Mouse (Mus musculus) frontal cortex, adult (tissue): ENCODE measurements around the gene Elovl6.

Source experiments
- ATAC-seq: cut with Nextera tagmentation; 2 replicates; pipeline ENCODE4 v1.9.2; 2017; ENCODE audit warnings: mild to moderate bottlenecking, moderate library complexity, mixed read lengths; ENCODE audit not compliant: low TSS enrichment

Elovl6 gene

DNA sequence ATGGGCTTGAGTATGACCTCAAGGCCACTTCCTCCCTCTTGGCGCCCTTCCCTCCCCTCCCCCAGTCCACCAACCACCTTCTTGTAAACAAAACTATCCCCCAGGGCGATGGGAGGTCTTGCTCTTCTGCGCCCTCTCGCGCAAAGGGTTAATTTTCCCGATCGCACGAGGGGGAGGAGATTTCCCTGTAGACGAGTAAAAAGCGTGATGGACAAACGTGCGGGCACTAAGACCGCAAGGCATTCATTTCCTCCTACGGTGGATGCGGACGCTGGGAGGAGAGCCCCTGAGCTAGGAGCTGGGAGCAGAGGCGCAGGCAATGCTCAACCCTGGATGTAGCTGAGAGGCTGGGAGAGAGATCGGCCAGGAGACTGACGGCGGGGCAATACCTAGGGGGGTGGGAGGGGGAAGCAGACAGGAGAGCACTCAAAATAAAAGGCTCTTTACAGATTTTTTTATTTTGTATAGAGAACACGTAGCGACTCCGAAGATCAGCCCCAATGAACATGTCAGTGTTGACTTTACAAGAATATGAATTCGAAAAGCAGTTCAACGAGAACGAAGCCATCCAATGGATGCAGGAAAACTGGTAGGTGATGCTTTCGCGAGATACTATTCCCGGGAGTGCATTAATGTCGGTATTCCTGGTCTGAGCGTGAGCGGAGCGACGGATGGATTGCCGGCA is at the start of gene Elovl6:
Gene Elovl6, plus strand, starts transcription at position 176 of the 685 bp plus-strand sequence.
- ATAC-seq = peak; percentile 70

DNA sequence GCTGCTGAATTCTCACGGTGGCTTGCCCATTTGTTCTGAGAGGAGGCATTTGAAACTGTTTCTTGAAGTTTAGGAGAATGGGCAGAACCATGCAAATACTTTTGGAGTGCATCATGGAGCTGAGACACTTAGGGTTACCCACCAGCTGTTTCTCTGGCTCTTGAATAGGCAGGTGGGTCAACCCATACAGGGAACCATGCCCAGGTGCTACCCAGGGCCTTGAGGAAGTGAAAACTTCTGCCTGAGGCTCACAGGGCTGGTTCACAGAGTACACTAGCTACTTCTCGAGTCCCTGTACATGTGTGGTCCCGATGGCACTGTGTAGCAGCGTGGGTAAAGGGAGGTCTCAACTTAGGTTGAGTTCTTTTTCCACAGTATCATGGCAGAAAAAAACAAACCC is 43.4 kb upstream of the Elovl6 start:
- no peak for ATAC-seq

DNA sequence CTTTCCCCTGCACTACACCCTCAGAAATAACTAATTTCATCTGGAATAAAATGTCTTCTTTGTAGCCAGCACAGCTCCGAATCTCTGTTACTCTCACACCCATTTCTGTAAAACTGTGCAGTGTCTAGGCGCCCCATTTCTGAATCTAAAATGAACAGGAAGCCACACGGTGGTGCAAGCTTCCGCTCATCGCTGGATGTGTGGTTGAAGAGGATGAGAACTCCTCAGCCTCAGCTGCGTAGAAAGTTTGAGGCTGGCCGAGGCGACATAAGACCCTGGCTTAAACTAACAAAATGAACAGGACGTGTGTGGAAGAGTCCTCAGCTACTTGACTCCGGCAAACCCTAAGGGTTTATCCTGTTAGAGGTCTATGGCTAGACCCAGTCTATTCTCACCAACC is 38.0 kb upstream of the Elovl6 start:
- ATAC-seq = no peak

DNA sequence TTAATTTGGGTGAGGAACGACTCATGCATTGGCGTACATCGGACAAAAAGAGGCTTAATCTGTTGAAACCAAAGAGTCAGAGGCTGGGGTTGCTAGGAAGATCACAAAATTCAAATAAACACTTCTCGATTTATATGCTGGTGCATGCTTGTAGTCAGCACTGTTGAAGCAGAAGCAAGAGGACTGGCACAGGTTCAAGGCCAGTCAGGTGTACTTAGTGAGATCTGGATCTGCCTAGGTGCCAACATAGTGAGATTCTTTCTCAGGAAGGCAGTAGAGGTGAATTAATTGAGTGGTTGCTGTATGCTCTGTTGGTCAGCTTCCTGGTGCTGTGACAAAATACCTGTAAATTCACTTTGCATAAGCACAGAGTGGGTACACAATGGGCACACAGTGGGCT is 37.4 kb upstream of the Elovl6 start:
- ATAC-seq = no peak

DNA sequence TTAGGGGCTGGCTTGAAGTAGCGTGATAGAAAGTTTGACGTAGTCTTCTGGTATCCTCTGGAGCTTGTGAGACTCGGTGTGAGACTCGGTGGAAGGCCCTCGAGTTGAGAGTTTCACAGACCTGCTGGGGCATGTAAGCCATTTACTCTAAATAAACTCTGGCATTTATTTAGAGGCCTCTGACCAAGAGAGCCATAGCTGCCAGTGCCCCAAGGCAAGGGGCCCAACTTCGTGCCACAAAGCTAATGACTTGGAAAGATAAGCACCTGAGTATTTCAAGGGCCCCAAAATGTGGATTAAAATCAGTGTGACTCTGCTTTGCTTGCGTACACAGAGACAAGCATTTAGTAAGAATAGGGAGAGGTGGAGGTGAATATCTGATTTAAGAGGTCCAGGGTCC is 28.4 kb upstream of the Elovl6 start:
- ATAC-seq = no peak

DNA sequence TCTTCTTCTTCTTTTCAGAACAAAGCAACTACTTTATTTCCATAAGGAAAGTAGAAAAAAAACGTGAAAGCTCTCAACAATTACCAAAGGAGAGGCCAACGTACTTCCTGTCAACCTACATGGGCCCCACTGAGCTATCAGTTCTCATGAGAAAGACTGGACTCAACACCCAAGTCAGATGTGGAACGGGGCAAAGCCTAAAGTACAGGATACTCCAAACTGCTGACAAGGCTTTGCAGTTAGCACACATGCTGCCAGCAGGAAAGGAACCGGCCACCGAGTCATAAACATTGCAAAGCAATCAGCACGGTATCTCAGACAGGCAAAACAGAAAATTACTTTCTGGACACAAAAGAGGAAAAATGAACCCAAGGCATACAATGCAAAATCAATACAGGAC is 27.2 kb upstream of the Elovl6 start:
- ATAC-seq = no peak

DNA sequence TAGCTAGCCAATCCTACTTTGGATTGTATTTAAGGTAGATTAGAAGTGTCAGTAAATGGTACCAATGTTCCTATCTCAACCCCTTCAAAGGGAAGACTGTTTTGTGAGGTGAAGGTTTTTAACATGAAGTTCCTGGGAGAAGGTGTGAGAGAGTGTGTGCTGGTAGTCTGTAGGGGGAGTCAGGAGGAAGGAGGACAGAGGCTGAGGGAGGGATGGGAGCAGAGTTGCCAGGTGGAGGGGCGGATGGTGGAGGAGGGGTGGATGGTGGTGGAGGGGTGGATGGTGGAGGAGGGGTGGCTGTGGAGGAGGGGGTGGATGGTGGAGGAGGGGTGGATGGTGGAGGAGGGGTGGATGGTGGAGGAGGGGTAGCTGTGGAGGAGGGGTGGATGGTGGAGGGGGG is 24.4 kb upstream of the Elovl6 start:
- no peak for ATAC-seq

DNA sequence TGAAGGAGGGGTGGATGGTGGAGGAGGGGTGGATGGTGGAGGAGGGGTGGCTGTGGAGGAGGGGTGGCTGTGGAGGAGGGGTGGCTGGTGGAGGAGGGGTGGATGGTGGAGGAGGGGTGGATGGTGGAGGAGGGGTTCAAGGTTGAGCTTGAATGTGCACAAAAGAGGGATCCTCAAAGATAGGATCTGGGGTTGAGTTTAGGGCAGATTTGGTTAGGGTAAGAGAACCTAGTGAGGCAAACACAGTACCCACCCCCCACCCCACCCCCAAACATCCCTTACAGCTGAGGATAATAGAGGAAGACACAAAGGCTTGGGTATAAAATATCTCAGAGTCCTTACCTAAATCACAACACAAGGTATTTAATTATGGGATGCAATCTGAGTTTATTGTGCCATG is 23.6 kb upstream of the Elovl6 start:
- no peak for ATAC-seq

DNA sequence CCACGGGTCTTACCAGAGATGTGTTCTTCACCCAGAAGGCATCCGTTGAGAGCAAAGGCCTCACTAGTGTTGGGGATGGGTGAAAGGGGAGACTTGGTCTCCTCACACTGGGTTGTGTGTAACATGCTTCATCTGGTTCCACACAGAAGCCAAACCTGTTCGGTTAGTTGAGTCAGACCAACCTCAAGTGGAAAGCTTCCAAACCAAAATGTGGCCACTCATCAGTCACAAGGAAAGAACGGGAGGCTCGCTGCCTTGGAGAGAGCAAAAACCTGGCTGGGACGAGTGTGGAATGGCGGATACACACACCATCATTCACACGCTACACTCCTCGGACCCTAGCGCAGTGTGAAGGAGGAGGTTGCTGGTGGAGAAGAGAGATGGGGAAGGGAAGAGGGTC is 22.4 kb upstream of the Elovl6 start:
- ATAC-seq = no peak

DNA sequence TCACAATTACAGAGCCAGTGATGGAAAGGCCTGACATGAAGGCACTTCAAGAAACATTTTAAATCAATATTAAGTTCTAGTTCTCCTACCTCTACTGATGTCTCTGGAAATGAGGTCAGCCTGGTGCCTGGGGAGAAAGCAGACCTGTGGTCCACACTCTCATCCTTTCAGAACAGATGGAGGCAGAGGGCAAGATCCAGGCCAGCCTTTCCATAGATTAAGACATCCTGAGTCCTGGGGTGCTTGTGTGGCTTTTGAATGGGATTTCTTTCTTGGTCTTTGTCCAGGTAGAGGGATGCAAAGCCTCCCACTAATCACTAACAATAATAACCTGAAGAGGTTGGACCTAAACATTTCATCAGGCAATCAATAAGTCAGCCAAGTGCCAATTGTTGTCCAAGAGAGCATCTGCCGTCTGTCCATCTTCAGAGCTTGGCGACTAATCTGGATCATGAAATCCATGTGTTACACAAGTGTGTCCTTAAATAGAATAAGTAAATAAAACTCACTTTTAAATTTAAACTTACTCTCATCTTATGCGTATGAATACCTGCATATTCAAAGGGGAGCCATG is 16.2 kb upstream of the Elovl6 start:
- no peak for ATAC-seq

DNA sequence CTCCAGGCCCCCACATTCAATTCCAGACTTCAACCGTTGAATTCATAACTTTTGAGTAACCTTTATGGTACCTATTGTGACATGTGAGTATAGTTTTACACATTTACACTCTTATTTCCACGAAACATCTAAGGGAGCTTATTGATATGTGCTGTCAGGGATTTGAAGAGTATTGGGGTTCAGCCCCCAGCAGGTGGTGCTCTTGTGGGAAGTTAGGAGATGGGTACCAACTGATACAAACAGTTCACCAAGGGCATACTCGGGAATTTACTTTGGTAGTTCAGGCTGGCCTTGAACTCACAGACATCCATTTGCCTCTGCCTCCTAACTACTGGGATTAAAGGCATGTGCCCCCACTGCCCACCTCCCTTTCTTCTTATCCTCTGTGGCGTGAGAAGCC is 11.7 kb upstream of the Elovl6 start:
- ATAC-seq = no peak

DNA sequence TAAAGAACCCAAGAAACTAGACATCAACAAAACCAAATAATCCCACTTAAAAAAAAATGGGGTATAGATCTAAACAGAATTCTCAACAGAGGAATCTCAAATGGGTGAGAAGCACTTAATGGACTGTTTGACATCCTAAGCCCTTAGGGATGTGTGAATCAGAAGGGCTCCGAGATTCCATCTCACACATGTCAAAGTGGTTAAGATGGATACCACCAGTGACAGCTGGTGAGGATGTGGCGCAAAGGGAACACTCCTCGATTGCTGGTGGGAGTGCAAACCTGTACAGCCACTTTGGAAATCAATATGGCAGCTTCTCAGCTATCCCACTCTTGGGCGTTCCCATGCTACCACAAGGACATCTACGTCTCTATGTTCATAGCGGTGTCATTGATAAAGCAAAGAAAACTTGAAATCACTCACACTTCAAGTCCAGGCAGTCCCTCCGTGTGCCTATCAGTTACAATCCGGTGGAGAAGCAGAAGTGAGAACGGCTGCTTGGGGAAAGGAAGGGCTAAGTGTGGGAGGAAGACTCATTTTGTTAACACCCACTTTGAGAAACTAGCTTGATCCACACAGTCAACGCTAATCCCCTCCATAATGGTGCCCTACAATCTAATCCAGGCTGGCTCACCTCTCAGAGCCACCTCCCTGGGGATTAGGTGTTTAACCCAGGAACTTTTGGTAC is 8.6 kb upstream of the Elovl6 start:
- no peak for ATAC-seq

DNA sequence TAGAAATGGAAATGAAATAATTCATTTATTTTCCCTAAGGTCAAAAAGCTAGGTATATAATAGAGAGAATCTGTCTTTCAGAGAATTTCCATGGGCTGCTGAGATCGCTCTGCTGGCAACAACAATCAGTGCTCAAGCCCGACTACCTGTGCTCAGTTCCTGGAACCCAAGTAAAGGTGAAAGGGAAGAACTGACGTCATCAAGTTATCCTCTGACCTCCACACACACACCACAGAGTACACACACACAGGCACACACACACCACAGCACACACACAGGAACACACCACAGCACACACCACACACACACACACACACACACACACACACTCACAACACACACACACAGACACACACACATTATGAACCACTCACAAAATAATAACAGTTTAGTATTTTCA is 5.1 kb upstream of the Elovl6 start:
- no peak for ATAC-seq

DNA sequence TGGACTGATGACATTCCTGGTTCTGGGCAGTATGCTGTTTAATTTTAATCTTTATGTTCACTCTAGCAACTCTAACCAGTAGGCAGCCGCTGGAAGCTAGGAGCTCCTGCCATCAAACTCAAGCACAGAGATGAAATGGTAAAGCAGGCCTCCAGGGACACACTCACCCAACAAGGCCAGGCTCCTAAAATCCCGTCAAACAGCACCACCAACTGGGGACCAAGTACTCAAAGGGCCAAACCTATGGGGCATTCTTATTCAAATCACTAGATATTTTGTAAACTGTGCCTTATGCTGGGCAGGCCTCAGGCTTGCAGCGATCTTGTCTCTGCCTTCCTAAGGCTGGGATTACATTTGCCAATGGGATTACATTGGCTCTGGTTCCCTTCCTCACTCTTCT is 2.8 kb upstream of the Elovl6 start:
- no peak for ATAC-seq

DNA sequence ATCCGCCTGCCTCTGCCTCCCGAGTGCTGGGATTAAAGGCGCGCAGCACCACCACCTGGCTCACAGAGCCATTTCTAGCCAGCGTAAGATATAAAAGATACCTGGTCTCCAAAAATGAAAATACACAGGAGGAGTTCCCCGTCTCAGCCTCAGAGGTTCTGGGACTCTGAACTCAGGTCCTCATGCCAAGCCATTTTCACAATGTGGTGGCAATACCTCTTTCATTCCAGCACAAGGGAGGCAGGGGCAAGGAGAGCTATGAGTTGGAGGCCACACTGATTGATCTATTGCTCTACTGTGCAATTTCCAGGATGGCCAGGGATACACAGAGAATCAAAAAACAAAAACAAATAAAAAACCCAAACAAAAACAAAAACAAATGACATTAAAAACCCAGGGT is 1.7 kb upstream of the Elovl6 start:
- ATAC-seq = no peak

DNA sequence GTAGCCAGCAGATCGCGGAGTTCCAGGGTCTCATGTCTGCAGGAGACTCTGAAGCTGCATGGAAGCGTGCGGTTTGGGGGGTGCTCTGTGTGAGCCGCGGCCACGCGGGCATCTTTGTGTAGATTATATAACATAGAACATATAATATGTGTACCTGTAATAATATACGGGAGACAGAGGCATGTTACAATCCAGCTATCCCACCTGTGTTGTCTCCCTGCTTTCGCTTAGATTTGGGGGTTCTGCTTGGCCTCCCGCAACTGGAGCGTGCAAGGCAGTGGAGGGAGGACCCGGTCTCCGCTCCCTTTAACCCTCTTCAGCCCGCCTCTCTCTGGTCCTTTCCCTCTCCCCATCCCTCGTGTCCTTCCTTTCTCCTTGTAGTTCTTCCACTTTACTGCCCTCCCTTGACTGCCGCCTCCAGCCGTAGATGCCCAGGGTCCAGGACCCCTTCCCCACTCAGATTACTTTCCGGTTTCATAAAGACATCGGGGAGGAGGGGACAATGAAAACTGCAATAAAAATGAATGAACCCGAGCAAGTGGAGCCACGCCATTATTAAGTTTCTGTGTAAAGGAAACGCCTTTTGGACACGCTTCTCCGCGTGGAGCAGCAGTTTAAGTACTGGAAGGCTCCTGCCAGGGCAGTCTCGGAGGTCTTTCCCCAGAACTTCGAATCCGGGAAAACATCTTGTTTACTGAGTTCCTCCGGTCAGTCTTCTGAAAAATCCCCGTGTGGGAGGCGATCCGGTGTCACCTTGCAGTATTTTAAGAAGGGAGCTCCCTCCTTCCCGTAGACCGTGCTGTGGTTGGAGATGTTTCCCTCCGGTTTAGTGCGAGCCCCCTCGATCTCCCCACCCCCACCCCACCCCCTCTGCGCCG is 949 bp downstream of the Elovl6 start:
- ATAC-seq = peak; percentile 32

DNA sequence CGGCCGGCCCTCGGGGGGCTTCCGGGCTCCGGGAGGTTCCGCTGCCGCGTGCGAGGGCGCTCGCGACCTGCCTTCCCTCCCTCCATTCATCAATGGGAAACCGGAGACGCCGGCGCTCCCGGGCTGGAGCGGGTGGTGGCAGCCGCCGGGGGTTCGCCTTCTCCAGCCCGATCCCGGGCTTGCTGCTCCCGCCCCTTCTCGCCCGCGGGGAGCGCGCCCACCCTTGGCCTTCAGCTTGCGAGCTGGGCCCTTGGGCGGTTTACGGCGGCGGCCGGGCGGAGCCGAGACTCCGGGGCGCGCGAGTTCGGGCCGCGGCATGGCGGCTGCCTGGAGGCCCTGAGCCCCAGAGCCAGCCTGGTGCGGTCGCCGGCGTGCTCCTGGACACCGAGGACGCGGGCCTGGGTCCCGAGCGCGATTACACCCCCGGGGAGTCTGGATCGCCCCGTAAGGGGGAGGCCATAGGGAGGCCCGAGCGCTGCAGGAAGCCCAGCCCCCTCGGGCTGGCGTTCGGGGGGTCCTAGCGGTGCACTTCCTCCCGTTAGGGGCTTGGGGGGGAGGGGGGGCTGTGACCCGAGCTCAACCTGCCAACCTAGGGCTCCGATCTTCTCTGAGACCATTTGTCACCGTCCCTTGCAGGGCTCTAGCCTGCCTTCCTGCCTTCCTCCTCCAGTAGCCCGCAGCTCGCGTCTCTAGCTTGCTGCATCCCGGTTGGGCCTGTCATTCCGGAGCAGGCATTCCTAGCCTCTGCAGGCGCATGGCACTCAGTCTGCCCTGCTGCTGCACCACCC is 1.8 kb downstream of the Elovl6 start:
- peak; percentile 22 for ATAC-seq

DNA sequence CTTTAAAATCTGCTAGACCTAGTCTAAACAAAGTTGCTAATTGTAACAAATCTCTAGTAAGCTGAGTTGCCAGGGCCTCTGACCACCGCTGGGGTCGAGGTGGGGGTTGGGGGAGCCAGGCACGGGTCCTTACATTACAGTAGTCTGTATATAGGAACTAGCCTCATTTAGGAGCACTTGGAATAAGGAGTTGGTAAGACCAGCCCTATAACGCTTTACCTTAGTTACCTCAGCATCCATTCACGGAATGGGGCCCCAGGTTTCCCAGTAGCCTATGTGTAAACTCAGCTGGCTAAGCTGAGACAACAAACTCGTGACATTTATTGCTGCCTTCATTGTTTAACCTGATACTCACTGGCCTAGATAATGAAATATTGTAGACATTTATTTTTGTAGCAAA is 3.3 kb downstream of the Elovl6 start:
- no peak for ATAC-seq

DNA sequence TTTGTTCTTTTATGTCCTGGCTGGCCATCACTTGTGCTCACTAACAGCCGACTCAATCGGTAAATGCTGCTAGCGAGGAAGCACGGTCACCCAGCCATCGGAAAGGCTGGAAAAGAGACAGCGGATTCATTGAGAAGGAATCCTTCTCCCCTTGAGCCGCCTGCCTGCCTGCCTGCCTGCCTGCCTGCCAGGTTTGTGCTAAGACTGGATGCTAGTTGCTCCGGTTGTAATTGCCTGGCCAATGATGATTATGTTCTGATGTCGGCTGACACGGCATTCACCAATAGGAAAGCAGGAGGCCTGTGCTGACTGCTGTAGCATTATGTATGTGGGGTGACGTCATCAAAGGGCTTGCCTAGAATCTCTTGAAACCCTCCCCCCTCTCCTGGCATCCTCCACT is 4.0 kb downstream of the Elovl6 start:
- peak; percentile 87 for ATAC-seq

DNA sequence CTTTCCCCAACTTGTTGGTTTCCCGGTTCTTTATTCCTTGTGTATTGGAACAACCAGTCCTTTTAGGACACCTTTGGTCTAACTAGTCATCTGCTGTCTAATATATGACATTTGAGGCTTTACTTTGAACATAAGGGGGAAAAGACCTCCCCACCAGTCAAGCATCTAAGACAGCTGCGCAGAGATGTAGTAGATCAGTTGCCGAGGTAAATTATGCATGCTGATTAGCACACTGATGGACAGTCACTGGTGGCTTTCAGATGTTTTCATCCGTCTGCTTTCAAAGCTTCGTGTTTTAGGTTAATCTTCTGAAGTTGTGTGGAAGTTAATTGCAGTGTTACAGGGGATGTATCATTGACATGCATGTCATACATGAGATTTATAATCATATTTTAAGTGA is 5.8 kb downstream of the Elovl6 start:
- ATAC-seq = no peak

DNA sequence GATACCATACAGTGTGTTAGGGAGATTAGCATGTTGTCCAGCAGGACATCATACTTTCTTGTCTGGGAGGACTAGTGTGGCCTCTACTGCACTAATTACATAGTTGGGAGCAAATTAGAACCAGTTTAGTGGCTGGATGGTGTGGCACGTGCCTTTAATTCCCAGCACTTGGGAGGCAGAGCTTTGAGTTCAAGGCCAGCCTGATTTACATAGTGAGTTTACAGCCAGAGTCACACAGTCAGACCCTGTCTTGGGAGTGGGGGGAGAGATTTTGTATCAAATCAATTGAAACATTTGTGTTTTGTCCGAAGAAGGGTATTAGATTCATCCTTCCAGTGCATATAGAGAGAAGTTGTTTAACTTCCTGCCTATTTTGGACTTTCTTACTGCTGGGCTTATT is 8.7 kb downstream of the Elovl6 start:
- no peak for ATAC-seq

DNA sequence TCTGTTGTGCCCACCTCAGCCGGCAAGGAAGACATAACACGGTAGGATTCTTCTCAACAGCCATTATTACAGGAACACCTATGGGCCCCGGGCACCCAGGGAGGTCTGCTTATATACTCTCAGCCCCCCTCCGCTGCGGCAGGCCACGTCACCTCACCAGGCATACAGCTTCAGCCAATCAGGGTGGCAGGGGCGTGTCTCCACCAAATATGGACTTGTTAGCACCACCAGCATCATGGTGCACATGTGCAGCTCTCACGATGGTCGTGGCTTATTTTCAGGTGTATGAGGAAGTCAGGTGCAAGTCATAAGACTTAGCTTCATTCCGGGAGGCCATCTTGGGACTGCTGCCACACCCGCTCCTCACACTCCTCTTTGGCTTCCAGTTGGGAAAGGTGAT is 9.3 kb downstream of the Elovl6 start:
- ATAC-seq = no peak
